In the genomic region with DNA sequence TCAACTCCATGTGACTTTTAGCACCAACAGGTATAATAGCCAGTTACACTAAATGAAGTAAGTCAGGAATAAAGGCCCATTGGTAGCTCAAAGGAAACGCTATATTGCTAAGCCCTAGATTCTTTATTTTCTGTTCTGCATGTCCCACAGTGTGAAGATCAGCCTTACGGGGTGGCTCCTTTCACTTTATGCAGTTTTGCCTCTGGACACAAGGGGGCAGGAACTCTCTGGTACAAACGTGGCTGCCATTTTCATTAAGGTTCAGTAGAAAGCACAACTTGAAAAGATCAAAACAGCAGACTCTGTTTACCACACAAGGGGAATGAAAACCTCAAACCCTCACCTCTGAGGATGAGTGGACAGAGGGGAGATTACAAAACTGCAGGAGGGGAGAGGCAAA, we compare ENCODE assay signal across 8 mouse cellular contexts. TPM values are rescaled to one million over a fixed set of nuclear protein-coding genes. Genes with fewer than 3 reads are reported as not detected.
DNase-seq lines count a peak whose midpoint lies in the region; ATAC-seq and TF ChIP-seq lines count a peak whose summit lies in the region.

No protein-coding gene starts in this region.

- no peaks in the 10 kb centered on the region for H3K27me3 ChIP-seq in erythroblast, embryonic 14.5 days (ENCODE audit: control insufficient read depth)
- H3K27me3 ChIP-seq in midbrain, postnatal 0 days (ENCODE audit: insufficient read depth, low read length): no peaks in the 10 kb centered on the region
- no peaks in the 10 kb centered on the region; the same call in 1 of the 2 replicates for H3K27me3 ChIP-seq in midbrain, embryonic 16.5 days (ENCODE audit: control insufficient read depth, insufficient read depth, low read depth, low read length)
- no peaks in the 10 kb centered on the region for H3K27me3 ChIP-seq in splenic B cell, adult 2 months (ENCODE audit: control insufficient read depth, insufficient read depth, low read length, poor library complexity, severe bottlenecking)
- H3K27me3 ChIP-seq in intestine, embryonic 16.5 days (replicated peaks; ENCODE audit: control insufficient read depth, insufficient read depth, low read length): no peaks in the 10 kb centered on the region

- 46% methylated on average over 3 of the region's 3 CpGs for WGBS in midbrain, postnatal 0 days
- WGBS in midbrain, embryonic 16.5 days: 46% methylated on average over 3 of the region's 3 CpGs
- 41% methylated on average over 3 of the region's 3 CpGs for WGBS in intestine, embryonic 16.5 days

- H3K27ac ChIP-seq in midbrain, postnatal 0 days (ENCODE audit: low read depth, low read length): no peak overlapping the region
- H3K27ac ChIP-seq in midbrain, embryonic 16.5 days (ENCODE audit: low read length): no peak overlapping the region
- no peak overlapping the region for H3K27ac ChIP-seq in intestine, embryonic 16.5 days (ENCODE audit: low read length)

- TF ChIP-seq CTCF in midbrain, postnatal 0 days (IDR thresholded peaks at IDR 0.05): peak; percentile 56

- H3K4me2 ChIP-seq in midbrain, postnatal 0 days (ENCODE audit: low read depth, low read length, poor library complexity, severe bottlenecking): no peak overlapping the region
- no peak overlapping the region for H3K4me2 ChIP-seq in midbrain, embryonic 16.5 days (ENCODE audit: low read length)
- no peak overlapping the region for H3K4me2 ChIP-seq in intestine, embryonic 16.5 days (ENCODE audit: low read depth, low read length)

- no peaks in the 10 kb centered on the region for H3K9me3 ChIP-seq in erythroblast, embryonic 14.5 days (ENCODE audit: control insufficient read depth, low read length)
- H3K9me3 ChIP-seq in midbrain, postnatal 0 days (ENCODE audit: low read length): no peaks in the 10 kb centered on the region
- H3K9me3 ChIP-seq in midbrain, embryonic 16.5 days (replicated peaks; ENCODE audit: control insufficient read depth, low read length, poor library complexity, severe bottlenecking): no peaks in the 10 kb centered on the region
- no peaks in the 10 kb centered on the region for H3K9me3 ChIP-seq in intestine, embryonic 16.5 days (ENCODE audit: control insufficient read depth, low read length)

- H3K36me3 ChIP-seq in erythroblast, embryonic 14.5 days (ENCODE audit: control insufficient read depth): no peaks in the 10 kb centered on the region
- no peaks in the 10 kb centered on the region for H3K36me3 ChIP-seq in midbrain, postnatal 0 days (ENCODE audit: insufficient read depth, low read length)
- no peaks in the 10 kb centered on the region for H3K36me3 ChIP-seq in midbrain, embryonic 16.5 days (ENCODE audit: control insufficient read depth, insufficient read depth, low read length)
- no peaks in the 10 kb centered on the region for H3K36me3 ChIP-seq in splenic B cell, adult 2 months (ENCODE audit: control insufficient read depth, insufficient read depth, low read length, poor library complexity, severe bottlenecking)
- H3K36me3 ChIP-seq in intestine, embryonic 16.5 days (ENCODE audit: control insufficient read depth, insufficient read depth, low read length): no peaks in the 10 kb centered on the region

- no peak for ATAC-seq in erythroblast, adult 5-6 weeks (replicated peaks; ENCODE audit: low FRiP score, poor library complexity, severe bottlenecking)
- ATAC-seq in midbrain, postnatal 0 days (ENCODE audit: low FRiP score): no peak
- no peak for ATAC-seq in midbrain, embryonic 16.5 days
- no peak for ATAC-seq in intestine, embryonic 16.5 days

- H3K4me3 ChIP-seq in erythroblast, embryonic 14.5 days (replicated peaks): peak overlapping the region; percentile 1
- no peak overlapping the region for H3K4me3 ChIP-seq in midbrain, postnatal 0 days (ENCODE audit: low read depth, low read length)
- no peak overlapping the region for H3K4me3 ChIP-seq in midbrain, embryonic 16.5 days (ENCODE audit: low read depth, low read length)
- H3K4me3 ChIP-seq in intestine, embryonic 16.5 days (ENCODE audit: low read length): no peak overlapping the region

- DNase-seq in midbrain, postnatal 0 days (ENCODE audit: low spot score): no peak
- DNase-seq in c-Kit-negative CD71-positive TER-119-positive erythroid progenitor cells, embryonic 14.5 days (ENCODE audit: low read depth, low spot score): peak; percentile 62
- peak; percentile 39 for DNase-seq in splenic B cell, adult 2 months (ENCODE audit: low read depth, low spot score)
- DNase-seq in left cerebral cortex, postnatal 36 days (ENCODE audit: low spot score in 2 of 2): no peak

- no peak overlapping the region for H3K9ac ChIP-seq in midbrain, postnatal 0 days (replicated peaks; ENCODE audit: low read length, poor library complexity, severe bottlenecking)
- H3K9ac ChIP-seq in midbrain, embryonic 16.5 days (ENCODE audit: low read depth, low read length): no peak overlapping the region
- H3K9ac ChIP-seq in intestine, embryonic 16.5 days (ENCODE audit: low read depth, low read length): no peak overlapping the region

- intact Hi-C loops in left cerebral cortex, postnatal 36 days (cut with DNase I): no loop called here

- peaks cover 48% of the 10 kb centered on the region for H3K4me1 ChIP-seq in erythroblast, embryonic 14.5 days (ENCODE audit: control insufficient read depth)
- H3K4me1 ChIP-seq in midbrain, postnatal 0 days (ENCODE audit: insufficient read depth, low read length): no peaks in the 10 kb centered on the region
- peaks cover 3% of the 10 kb centered on the region for H3K4me1 ChIP-seq in midbrain, embryonic 16.5 days (ENCODE audit: control insufficient read depth, insufficient read depth, low read length)
- no peaks in the 10 kb centered on the region for H3K4me1 ChIP-seq in intestine, embryonic 16.5 days (ENCODE audit: control insufficient read depth, insufficient read depth, low read length)

RNA-seq across cellular contexts. Expression of gene Tmem144, which starts 40.9 kb away (rescaled TPM):
- polyA plus RNA-seq in erythroblast, embryonic 14.5 days (2012): not detected in 2 replicates
- total RNA-seq in erythroblast, adult 5-6 weeks (2015; ENCODE audit: low replicate concordance): 3.5 TPM in 1 of 2 replicates, not detected in the other
- total RNA-seq in erythroblast, adult 5-6 weeks (2017; ENCODE audit: low replicate concordance): not detected in 2 replicates
- total RNA-seq in midbrain, postnatal 0 days (2014; rRNA removed): 1.2 and 1.9 TPM in 2 replicates
- polyA plus RNA-seq in midbrain, postnatal 0 days (2015; fragmentation: Nextera tagmentation; extraction: Ambion mirVana): 1.8 and 2.4 TPM in 2 replicates
- 1.2 and 1.3 TPM in 2 replicates for polyA plus RNA-seq in midbrain, embryonic 16.5 days (2015; fragmentation: Nextera tagmentation; extraction: Ambion mirVana)
- 16.2 and 25.6 TPM in 2 replicates for polyA plus RNA-seq in intestine, embryonic 16.5 days (2015; fragmentation: Nextera tagmentation; extraction: Ambion mirVana)
- total RNA-seq in left cerebral cortex, postnatal 36 days (2021): 10 to 100 TPM; 10.6 to 12.4 TPM

Comparison
In these comparisons a context has a peak if more than half of its experiments do, and no peak if none do; other contexts are left out.
1. DNase-seq: peak in c-Kit-negative CD71-positive TER-119-positive erythroid progenitor cells, embryonic 14.5 days (single experiment) and splenic B cell, adult 2 months (single experiment); none in midbrain, postnatal 0 days (single experiment) and left cerebral cortex, postnatal 36 days (0 of 2).